Mouse (Mus musculus) small intestine, adult 2 months (tissue): ENCODE data around the gene Clstn1.

Experiments used
- CTCF ChIP-seq: fragments of 200-500 bp; IDR thresholded peaks from 2 replicates; pipeline ENCODE4 v1.5.1; 2012; ENCODE audit warnings: low read depth, mild to moderate bottlenecking, control low read depth, inconsistent platforms, low read length, moderate library complexity, mixed read lengths; ENCODE audit not compliant: insufficient replicate concordance, insufficient read length; ENCODE audit errors: extremely low read depth
- POLR2A ChIP-seq: fragments of 200-500 bp; IDR thresholded peaks from 2 replicates; pipeline ENCODE4 v1.6.1; 2012; ENCODE audit warnings: low read depth, mild to moderate bottlenecking, control low read depth, inconsistent platforms, low read length, moderate library complexity

- TF ChIP-seq CTCF (no peak), POLR2A (no peak)
Observed at GRCm38 (mm10) chr4:149690828-149691280, 104.6 kb downstream of the Clstn1 start.
